12 mouse cellular contexts compared by ENCODE assay signal in the genomic region with DNA sequence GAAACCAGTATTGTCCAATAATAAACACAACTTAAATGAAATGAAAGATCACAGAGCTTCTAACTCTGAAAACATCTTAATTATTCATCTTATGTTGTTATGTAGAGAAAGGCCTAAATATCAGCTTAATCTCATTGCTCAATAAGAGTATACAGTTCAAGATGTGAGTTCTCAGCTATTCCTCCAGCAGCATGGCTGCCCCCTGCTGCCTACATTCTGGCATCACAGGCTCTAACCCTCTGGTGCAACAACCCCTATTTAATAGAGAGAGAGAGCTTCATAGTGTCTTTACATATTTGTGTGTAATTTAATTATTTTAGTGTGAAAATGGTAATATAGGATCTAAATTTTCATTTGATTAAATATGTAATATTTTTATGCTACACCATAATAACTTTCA.
DNase-seq lines count a peak whose midpoint lies in the region; ATAC-seq and TF ChIP-seq lines count a peak whose summit lies in the region.
"Had no signal": no experiment of that assay in that cellular context is flagged by ENCODE, and none has a peak within 500 bp of the region (broad histone marks: within the 10 kb centered on the region; RNA-seq: fewer than 3 reads in every experiment).

No protein-coding gene starts in this region.

- no peaks in the 10 kb centered on the region for H3K36me3 ChIP-seq in forebrain, embryonic 11.5 days (ENCODE audit: control insufficient read depth, insufficient read depth, low read length)
- H3K36me3 ChIP-seq in forebrain, embryonic 15.5 days, result no peaks in the 10 kb centered on the region
- H3K36me3 ChIP-seq in lung, embryonic 14.5 days (ENCODE audit: insufficient read depth), result no peaks in the 10 kb centered on the region
- H3K36me3 ChIP-seq: hindbrain, embryonic 15.5 days; limb, embryonic 12.5 days had no signal

- H3K9ac ChIP-seq in forebrain, embryonic 11.5 days (ENCODE audit: low read length), result no peak overlapping the region
- H3K9ac ChIP-seq in forebrain, embryonic 15.5 days (replicated peaks), result no peak overlapping the region
- no peak overlapping the region for H3K9ac ChIP-seq in lung, embryonic 14.5 days
- H3K9ac ChIP-seq: hindbrain, embryonic 15.5 days; limb, embryonic 12.5 days had no signal

- no peak for DNase-seq in forebrain, embryonic 11.5 days (ENCODE audit: low spot score)
- peak; percentile 21 for DNase-seq in lung, embryonic 14.5 days
- no peak for DNase-seq in lung, adult 2 months
- peak; percentile 54 for DNase-seq in adrenal gland, postnatal 10 days
- DNase-seq in kidney, postnatal 4 days, result peak; percentile 29
- no peak for DNase-seq in urinary bladder, postnatal 25 days (ENCODE audit: low spot score)
- DNase-seq in gastrocnemius, postnatal 4 days (ENCODE audit: low spot score in 2 of 2), result no peak

- H3K27ac ChIP-seq in forebrain, embryonic 11.5 days (ENCODE audit: low read depth, low read length), result no peak overlapping the region
- no peak overlapping the region for H3K27ac ChIP-seq in forebrain, embryonic 15.5 days (replicated peaks)
- H3K27ac ChIP-seq in lung, embryonic 14.5 days (ENCODE audit: low read depth), result no peak overlapping the region
- H3K27ac ChIP-seq: hindbrain, embryonic 15.5 days; limb, embryonic 12.5 days had no signal

- TF ChIP-seq POLR2A in lung, adult 2 months (IDR thresholded peaks at IDR 0.05; ENCODE audit: borderline replicate concordance, extremely low read depth, low read depth, low read length), result no peak

- TF ChIP-seq CTCF in lung, embryonic 14.5 days (IDR thresholded peaks at IDR 0.05; ENCODE audit: low read depth), result no peak
- no peak for TF ChIP-seq CTCF in lung, adult 2 months (IDR thresholded peaks at IDR 0.05; ENCODE audit: insufficient read depth, low read length)

- H3K27me3 ChIP-seq in forebrain, embryonic 11.5 days (ENCODE audit: control insufficient read depth, insufficient read depth, low read length), result no peaks in the 10 kb centered on the region
- no peaks in the 10 kb centered on the region for H3K27me3 ChIP-seq in forebrain, embryonic 15.5 days
- no peaks in the 10 kb centered on the region for H3K27me3 ChIP-seq in lung, embryonic 14.5 days (ENCODE audit: insufficient read depth, low read length)
- H3K27me3 ChIP-seq: hindbrain, embryonic 15.5 days; limb, embryonic 12.5 days had no signal

- H3K4me2 ChIP-seq in forebrain, embryonic 11.5 days (ENCODE audit: low read depth, low read length, severe bottlenecking), result no peak overlapping the region
- H3K4me2 ChIP-seq in forebrain, embryonic 15.5 days (replicated peaks), result no peak overlapping the region
- no peak overlapping the region for H3K4me2 ChIP-seq in lung, embryonic 14.5 days
- H3K4me2 ChIP-seq: hindbrain, embryonic 15.5 days; limb, embryonic 12.5 days had no signal

- no peaks in the 10 kb centered on the region for H3K4me1 ChIP-seq in forebrain, embryonic 11.5 days (replicated peaks; ENCODE audit: control insufficient read depth, insufficient read depth, low read length)
- no peaks in the 10 kb centered on the region for H3K4me1 ChIP-seq in forebrain, embryonic 15.5 days
- no peaks in the 10 kb centered on the region for H3K4me1 ChIP-seq in lung, embryonic 14.5 days (ENCODE audit: insufficient read depth)
- H3K4me1 ChIP-seq in lung, adult 2 months (ENCODE audit: control insufficient read depth, insufficient read depth, low read length), result no peaks in the 10 kb centered on the region
- H3K4me1 ChIP-seq: hindbrain, embryonic 15.5 days; limb, embryonic 12.5 days had no signal

- H3K4me3 ChIP-seq in forebrain, embryonic 11.5 days (ENCODE audit: low read depth, low read length), result no peak overlapping the region
- H3K4me3 ChIP-seq in forebrain, embryonic 15.5 days, result no peak overlapping the region
- H3K4me3 ChIP-seq in lung, embryonic 14.5 days (ENCODE audit: low read depth, low read length), result no peak overlapping the region
- H3K4me3 ChIP-seq in lung, adult 2 months (replicated peaks; ENCODE audit: extremely low read depth, low read depth, low read length), result no peak overlapping the region
- H3K4me3 ChIP-seq: erythroblast, embryonic 14.5 days; hindbrain, embryonic 15.5 days; limb, embryonic 12.5 days; myocyte had no signal

- H3K9me3 ChIP-seq in forebrain, embryonic 11.5 days (ENCODE audit: control insufficient read depth, low read length), result no peaks in the 10 kb centered on the region
- H3K9me3 ChIP-seq in forebrain, embryonic 15.5 days, result no peaks in the 10 kb centered on the region
- no peaks in the 10 kb centered on the region for H3K9me3 ChIP-seq in lung, embryonic 14.5 days (ENCODE audit: low read depth, low read length)
- H3K9me3 ChIP-seq: hindbrain, embryonic 15.5 days; limb, embryonic 12.5 days had no signal

- ATAC-seq in forebrain, embryonic 11.5 days (replicated peaks; ENCODE audit: low FRiP score), result 0 out of 2 replicates have a peak, but pooled peaks have one; percentile 44
- ATAC-seq in forebrain, embryonic 15.5 days (replicated peaks), result no peak
- ATAC-seq in lung, embryonic 14.5 days (ENCODE audit: insufficient read depth), result no peak

Comparison
In these comparisons a context has a peak if more than half of its experiments do, and no peak if none do; other contexts are left out.
1. DNase-seq: peak in lung, embryonic 14.5 days (single experiment), adrenal gland, postnatal 10 days (single experiment) and kidney, postnatal 4 days (2 of 2); none in forebrain, embryonic 11.5 days (single experiment), lung, adult 2 months (single experiment), urinary bladder, postnatal 25 days (single experiment) and gastrocnemius, postnatal 4 days (0 of 2).